Mouse (Mus musculus) urinary bladder, adult 18-20 months (tissue): Measurements from ENCODE around the gene Dnm3.

Experiments
- DNase-seq, 2 experiments: peaks; one replicate each; pipeline ENCODE4 v3.0.0; 2022; ENCODE audit warnings: low spot score in 2 of 2, mixed read lengths in 2 of 2

The Dnm3 gene

DNA sequence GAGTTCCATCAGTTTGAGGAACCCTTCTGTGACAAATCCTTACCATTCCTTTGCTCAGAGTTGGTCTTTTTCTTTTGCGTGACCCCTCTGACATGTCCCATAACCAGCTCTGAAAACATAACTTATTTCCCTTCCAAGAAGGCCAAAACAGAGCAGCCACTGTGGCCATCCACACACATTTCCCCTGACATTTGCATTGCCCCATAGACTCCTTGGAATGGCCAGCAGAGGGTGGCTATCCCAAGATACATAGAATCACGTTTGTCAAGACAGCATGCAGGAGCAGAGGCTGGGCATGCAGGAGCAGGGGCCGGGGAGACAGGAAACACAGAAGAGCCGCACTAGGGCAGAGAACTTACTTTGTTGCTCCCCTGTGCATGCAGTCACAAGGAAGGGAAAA is 402.4 kb downstream of the Dnm3 start:
- DNase-seq: no peak

DNA sequence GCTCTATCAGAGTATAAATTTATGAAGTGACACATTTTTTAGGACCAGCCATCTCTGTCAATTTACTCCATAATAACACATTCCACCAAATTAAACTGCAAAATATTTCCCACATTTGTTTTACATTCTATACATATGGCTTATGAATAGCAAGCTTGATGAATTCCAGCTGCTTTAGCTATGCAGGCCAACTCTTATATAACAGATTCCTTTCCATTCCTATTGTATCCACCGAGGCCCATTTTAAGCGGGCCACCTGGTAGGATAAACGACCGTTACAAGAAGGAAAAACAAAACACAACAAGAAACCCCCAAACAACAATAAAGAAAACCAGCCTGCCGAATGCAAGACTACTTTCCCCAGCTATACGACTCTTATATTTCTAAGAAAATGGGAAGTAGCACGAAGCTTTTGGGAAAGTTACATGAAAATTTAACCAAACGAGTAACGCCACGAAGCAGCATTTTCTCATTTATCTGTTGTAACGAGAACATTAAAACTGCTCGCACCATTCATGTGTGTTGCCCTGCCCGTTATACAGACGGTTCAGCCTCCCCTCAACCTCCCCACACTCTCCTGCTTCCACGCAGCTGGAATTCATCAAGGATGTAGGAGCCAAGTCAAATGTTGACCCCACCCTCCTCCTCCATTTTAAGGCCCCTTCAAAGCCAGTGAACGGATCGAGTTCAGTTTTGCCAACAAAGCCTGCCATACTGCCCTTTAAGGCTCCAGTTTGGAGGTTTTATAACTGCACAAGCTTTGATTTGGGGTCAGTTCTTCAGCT is 403.0 kb downstream of the Dnm3 start:
- no peak for DNase-seq

DNA sequence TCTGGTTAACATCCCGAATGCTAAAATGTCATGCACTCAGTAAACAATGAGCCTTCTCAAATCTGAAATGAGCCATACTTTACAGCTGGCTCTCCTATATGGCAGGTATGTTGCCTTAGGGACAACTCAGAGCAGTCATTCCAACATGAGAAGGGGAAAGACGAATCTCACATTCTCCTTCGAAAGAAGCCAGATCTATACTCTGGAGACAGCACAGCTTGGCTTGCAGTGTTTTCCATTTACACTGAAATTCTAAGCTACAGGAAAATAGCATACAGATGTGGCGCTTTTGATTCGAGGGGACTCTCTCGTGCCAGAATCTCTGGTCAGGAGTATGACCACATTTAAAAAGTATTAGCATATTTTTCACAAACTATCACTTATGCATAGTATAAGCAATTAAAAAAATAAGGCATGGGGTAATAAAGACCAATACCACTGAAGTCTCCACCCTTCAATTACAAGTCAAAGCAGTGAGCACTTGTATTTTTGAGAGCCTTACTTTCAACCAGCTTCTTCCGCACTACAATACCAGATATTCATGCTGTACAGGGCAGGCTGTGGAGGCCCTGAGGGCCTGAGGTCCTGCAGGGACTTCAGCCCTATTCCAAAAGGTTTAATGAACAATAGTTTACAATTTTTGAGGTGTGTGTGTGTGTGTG is 404.8 kb downstream of the Dnm3 start:
- DNase-seq: no peak

DNA sequence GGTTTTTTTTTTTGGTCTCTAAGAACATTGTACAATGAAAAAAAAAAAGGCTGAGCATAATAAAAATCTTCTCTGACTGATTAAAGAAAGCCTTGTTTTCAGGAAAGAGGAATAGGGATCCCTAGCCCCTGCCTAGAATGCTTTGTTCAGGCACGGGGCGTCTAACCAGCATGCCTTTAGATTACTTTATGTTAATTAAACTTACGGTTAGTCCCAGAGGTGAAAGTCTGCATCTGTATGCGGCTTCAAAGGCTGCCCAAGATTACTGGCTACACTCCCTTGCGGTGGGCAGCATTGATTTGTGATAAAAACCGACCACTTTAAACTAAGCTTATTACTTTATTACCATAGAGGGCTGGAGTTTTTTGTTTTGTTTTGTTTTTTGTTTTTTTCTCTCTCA is 424.2 kb downstream of the Dnm3 start:
- DNase-seq: no peak

GRCm38 (mm10) chr1:162053186-162053585 is 424.6 kb downstream of the Dnm3 start:
- no peak for DNase-seq

DNA sequence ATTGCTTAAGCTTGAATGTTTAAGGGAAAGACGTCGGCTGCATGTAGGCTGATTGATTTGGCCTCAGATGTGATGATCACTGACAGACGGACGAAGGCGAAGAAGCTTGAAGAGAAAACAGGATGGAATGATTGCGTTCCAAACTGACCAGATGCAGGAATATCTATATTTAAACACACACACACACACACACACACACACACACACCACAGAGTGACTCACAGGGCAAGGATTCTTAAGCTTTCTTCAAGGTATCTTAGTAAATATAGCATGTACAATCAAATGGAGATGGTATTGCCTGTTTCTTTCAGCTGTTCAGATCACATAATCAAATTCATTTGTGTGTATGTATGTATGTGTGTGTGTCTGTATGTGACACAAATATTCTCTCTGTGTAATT is 425.1 kb downstream of the Dnm3 start:
- no peak for DNase-seq

- DNase-seq: no peak
These were observed 425.7 kb downstream of the Dnm3 start for GRCm38 (mm10) chr1:162052138-162052537.

DNA sequence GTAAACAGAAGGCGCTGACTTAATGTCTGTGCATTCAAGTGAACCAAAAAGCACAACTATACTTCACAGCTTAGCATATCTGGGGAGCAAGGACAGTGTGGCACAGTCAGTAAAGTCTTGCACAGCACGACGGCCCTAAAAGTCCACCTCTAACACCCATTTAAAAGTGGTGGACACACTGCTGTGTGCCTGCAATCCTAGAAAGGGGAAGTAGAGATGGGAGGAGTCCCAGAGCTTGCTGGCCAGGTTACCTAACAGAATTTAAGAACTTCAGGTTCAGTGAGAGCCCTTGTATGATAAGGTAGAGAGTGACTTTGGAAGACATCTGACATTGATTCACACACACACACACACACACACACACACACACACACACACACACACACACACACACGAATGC is 426.1 kb downstream of the Dnm3 start:
- DNase-seq: no peak

DNA sequence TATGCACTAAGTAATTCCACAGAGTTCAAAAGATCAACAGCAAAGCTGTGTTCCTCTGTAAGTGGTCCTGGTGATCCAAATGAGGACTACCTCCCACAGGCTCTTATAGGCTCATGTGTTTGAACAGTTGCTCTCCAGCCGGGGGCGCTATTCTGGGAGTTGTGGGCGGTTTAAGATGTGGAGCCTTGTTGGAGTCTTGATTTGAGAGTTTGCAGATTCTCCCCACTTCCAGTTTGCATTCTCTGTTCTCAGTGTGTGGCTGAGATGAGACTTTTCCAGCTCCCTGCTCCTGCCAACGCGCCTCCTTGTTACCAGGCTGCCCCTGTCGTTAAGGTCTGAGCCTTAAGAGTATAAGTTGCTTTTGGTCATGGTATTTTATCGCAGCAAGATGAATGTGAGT is 430.2 kb downstream of the Dnm3 start:
- DNase-seq: no peak

GRCm38 (mm10) chr1:162043788-162044717 is 433.8 kb downstream of the Dnm3 start:
- DNase-seq: no peak

GRCm38 (mm10) chr1:162043216-162043615 is 434.6 kb downstream of the Dnm3 start:
- DNase-seq: no peak

DNA sequence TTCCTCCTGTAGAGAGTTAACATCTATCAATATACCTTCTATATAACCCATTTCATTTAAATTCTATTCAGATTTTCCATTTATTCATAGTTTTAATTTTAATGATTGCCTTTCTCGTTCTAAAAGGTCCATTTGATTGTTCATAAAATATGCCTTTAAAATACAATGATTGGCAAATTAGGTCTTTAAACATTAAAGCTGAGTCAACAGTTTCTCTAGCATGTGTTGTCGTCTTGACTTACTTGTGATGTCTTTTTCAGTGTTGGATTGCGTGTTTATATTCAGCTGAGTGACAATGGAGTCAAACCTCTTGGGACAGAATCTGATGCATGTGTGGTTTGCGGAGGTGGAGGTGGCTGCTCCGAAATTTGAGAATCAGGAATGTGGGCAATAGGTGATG is 435.4 kb downstream of the Dnm3 start:
- DNase-seq: no peak

DNA sequence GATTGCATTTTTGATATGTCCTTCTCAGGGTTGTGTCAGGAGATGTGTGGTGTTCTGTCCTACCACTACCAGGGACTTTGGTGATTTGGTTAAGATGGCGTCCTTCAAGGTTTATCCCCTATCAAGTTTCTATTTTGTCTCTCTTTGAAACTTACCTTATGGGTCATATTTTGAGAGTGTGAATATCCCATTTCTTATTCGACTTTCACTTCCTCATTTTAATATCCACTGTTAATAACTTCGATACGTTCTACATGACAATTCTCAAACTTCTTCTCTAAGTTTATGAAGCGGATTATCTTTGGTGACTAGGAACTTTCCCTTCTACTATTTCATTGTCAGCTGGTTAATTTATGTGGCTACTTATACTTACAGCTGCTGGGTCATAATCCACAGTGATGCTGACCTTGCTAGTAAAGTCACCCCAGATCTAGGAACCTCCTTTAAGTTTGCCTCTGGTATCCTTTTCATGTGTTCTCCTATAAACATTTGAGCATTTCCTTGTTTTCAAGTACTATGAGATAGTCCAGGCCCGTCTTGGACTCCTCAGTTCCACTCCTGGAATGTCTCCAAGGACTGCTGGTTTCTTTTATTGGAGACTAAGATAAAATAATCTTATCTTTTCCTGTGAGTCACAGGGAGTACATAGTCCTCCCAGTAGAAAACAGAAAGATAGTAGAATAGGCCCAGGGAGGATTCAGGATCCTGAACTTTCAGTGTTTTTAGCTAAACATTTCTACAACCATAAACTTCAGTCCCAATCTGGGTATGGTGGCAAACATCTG is 437.2 kb downstream of the Dnm3 start:
- DNase-seq: peak in 1 of 2 experiments; percentile 34

DNA sequence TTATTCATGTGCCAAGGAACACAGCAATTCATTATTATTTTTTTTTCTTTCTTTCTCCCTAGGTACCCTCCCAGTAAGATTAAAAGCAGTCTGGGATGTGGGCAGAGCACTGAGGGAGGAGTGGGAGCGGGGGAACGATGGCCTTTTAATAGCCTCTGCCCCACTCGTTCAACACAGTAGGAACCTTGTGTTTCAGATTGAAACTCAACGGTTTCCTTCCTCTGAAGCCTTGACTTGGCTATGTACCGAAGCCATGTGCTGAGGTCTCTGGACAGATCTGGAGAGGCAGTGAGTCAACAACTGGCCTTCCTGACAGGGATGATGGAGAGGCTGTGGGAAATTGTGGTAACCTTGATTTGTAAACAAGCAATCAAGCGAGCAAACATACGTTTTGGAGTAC is 438.0 kb downstream of the Dnm3 start:
- DNase-seq: no peak

- DNase-seq: peak in 1 of 2 experiments; percentile 27
These were observed 438.7 kb downstream of the Dnm3 start for GRCm38 (mm10) chr1:162039011-162039595.

GRCm38 (mm10) chr1:162038431-162038830 is 439.4 kb downstream of the Dnm3 start:
- DNase-seq: no peak

- peak; percentile 21 to 73 for DNase-seq
These were observed 439.8 kb downstream of the Dnm3 start for GRCm38 (mm10) chr1:162037968-162038421.

- no peak for DNase-seq
These were observed 440.6 kb downstream of the Dnm3 start for GRCm38 (mm10) chr1:162037185-162037765.

DNA sequence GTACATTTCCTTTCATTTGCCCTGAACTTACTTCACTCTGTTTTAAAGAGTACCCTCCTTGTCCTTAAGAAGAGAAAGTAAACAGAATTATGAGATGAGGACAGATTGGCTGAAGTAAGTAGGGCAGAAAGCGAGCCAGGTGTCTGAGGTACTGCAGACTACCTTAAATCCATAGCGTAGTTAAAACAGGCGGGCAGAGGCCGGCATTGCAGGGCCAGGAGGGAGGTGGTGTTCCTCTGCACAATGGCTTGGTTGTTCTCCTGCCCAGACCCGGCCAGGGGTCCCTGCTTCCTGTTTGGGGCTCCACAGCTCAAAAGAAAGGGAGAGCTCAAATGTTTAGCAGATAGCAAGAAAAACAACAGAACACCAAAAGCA is 441.4 kb downstream of the Dnm3 start:
- DNase-seq: no peak

DNA sequence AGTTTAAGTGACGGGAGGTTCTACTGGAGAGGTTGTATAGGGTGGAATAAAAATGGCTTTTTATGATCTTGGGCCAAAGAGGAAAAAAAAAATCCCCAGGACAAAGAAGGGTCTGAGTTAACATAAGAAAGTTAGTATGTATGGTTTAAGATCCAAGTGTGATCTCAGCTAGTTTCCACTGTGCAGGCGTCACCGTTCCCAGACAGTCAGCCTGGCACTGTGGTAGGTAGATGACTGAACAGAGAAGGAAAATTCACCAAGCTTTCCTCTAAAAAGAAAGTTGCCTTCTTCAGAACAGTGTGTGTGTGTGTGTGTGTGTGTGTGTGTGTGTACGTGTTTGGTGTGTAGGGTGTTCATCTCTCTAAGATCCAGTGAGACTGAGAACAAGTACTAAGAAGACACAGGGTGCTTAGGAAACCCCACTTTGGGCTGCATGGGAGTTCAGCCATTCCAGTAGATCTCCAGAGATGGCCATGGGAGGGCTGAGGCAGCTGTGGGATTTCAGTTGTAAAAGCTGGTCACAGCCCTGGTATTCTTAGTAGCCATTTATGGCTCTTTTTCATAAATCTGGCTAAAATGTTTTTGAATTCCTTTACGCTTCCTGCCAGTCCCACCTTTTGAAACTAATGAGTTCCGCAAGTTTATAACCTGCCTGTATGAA is 441.9 kb downstream of the Dnm3 start:
- DNase-seq: no peak
